Comparison of ENCODE assay signal across 17 mouse cellular contexts in the genomic region with DNA sequence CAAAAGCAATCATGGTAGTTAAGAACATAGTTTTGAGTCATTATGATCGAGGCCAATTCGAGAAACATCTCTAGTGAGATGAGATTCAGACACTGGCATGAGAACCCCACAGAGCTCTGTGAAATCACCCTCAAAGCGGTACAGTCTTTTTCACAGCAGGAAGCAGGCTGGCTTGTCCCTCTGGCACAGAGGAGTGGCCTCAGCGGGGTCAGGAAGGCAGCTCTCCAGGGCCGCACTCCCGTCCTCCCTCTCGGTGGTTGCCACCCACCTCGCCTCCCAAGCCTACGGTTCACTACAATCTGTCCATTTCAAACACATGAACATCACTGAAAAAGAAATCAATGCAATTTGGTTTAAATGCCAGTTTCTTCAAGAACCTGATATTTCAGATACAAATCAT. TPM values are rescaled to one million over a fixed set of nuclear protein-coding genes. Genes with fewer than 3 reads are reported as not detected.
"Had no signal": no experiment of that assay in that cellular context is flagged by ENCODE, and none has a peak within 500 bp of the region (broad histone marks: within the 10 kb centered on the region; RNA-seq: fewer than 3 reads in every experiment).

No protein-coding gene starts in this region.

- H3K9ac ChIP-seq: lung, embryonic 15.5 days; midbrain, embryonic 13.5 days; midbrain, embryonic 15.5 days; neural tube, embryonic 12.5 days; stomach, embryonic 15.5 days had no signal

- DNase-seq: lung, adult 2 months; lung, postnatal 14 days; lung, postnatal 36 days; right cerebral cortex, postnatal 14 days; thymus, adult 2 months; thymus, postnatal 25 days; thymus, postnatal 4 days had no signal

- H3K4me3 ChIP-seq: lung, embryonic 15.5 days; megakaryocyte, embryonic 14.5 days; midbrain, embryonic 13.5 days; midbrain, embryonic 15.5 days; neural tube, embryonic 12.5 days; stomach, embryonic 15.5 days had no signal

- H3K4me2 ChIP-seq: lung, embryonic 15.5 days; midbrain, embryonic 11.5 days; midbrain, embryonic 13.5 days; midbrain, embryonic 15.5 days; neural tube, embryonic 12.5 days; stomach, embryonic 15.5 days had no signal

- ATAC-seq: lung, postnatal 0 days; midbrain, embryonic 13.5 days; midbrain, embryonic 15.5 days had no signal

- H3K27me3 ChIP-seq: lung, embryonic 15.5 days; megakaryocyte, embryonic 14.5 days; midbrain, embryonic 13.5 days; midbrain, embryonic 15.5 days; neural tube, embryonic 12.5 days; stomach, embryonic 15.5 days had no signal

- H3K9me3 ChIP-seq: lung, embryonic 15.5 days; megakaryocyte, embryonic 14.5 days; midbrain, embryonic 13.5 days; midbrain, embryonic 15.5 days; neural tube, embryonic 12.5 days; stomach, embryonic 15.5 days had no signal

- H3K4me1 ChIP-seq: lung, embryonic 15.5 days; midbrain, embryonic 13.5 days; midbrain, embryonic 15.5 days; neural tube, embryonic 12.5 days; stomach, embryonic 15.5 days had no signal

- H3K27ac ChIP-seq: lung, embryonic 15.5 days; macrophage; midbrain, embryonic 13.5 days; midbrain, embryonic 15.5 days; neural tube, embryonic 12.5 days; stomach, embryonic 15.5 days; stomach, postnatal 0 days had no signal

RNA-seq across cellular contexts. Expression of gene Plch2, which starts 17.8 kb away (rescaled TPM):
- polyA plus RNA-seq: macrophage had no signal
